Mouse (Mus musculus) cortical plate, adult 2 months (tissue): ENCODE measurements at regions not wholly inside any gene's neighbourhood (a gene's known extent, or its start where the extent isn't known, plus 50 kb on each side); places are given as distances from the start of the nearest gene placed in this dataset.

ENCODE experiments used
- H3K27ac ChIP-seq: fragments of 200-500 bp; 2 replicates; pipeline ENCODE4 v1.5.1; 2012; ENCODE audit warnings: low read length, control low read depth, inconsistent platforms; ENCODE audit not compliant: insufficient read depth
- H3K4me1 ChIP-seq: fragments of 200-500 bp; 2 replicates; pipeline ENCODE4 v1.6.1; 2011; ENCODE audit warnings: low read length; ENCODE audit not compliant: control insufficient read depth, insufficient read depth
- H3K4me3 ChIP-seq: fragments of 200-500 bp; 2 replicates; pipeline ENCODE4 v1.5.1; 2011; ENCODE audit warnings: mild to moderate bottlenecking, low read length, control low read depth; ENCODE audit not compliant: insufficient read depth
- CTCF ChIP-seq: fragments of 200-500 bp; IDR thresholded peaks from 2 replicates; pipeline ENCODE4 v1.5.1; 2011; ENCODE audit warnings: mild to moderate bottlenecking, control low read depth, low read length; ENCODE audit not compliant: insufficient read depth; ENCODE audit errors: extremely low read depth
- POLR2A ChIP-seq: fragments of 200-500 bp; IDR thresholded peaks from 2 replicates; pipeline ENCODE4 v1.6.1; 2011; ENCODE audit warnings: mild to moderate bottlenecking, low read length, control low read depth; ENCODE audit not compliant: insufficient read depth; ENCODE audit errors: extremely low read depth

DNA sequence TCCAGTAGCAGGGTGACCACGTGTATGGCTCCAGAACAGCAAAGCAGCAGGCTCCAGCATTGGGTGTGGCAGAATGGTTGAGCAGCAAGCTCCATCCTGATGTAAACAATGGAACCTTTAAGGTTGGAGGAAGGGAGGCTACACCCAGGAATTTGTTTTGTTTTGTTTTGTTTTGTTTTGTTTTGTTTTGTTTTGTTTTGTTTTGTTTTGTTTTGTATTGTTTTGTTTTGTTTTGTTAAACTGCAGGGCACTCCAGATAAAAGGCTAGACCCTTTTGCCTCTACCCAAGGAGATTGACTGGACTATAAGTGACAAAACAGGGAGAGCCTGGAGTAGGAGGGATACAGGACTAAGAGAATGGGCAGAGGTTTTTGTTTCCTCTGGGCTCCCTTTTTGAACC, 647.5 kb downstream of the Kcnj3 start:
- H3K4me1 ChIP-seq: no peaks in the 10 kb centered on the region
- no peak overlapping the region for H3K4me3 ChIP-seq
- TF ChIP-seq CTCF (no peak), POLR2A (no peak)
- no peak overlapping the region for H3K27ac ChIP-seq

DNA sequence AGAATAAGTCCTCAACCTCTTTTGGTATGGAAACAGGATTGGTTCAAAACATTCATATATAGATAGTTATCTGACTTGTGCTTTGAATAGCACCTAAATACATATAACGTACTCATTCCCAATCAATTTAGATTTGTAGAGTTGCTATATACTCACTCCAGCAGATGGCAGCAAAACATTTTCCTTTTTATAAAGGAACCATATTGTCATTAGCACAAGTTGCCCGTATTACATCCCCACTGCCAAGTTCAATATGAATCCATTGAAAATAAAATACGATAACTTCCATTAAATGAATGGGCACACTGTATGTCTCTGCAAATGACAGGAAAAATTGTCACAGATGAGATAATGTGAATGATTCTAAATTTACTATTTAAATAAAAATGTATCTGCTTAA, 673.8 kb downstream of the Kcnj3 start:
- Histone ChIP-seq H3K4me3 (no peak overlapping the region), H3K27ac (no peak overlapping the region), H3K4me1 (no peaks in the 10 kb centered on the region)
- TF ChIP-seq POLR2A: no peak
- no peak for TF ChIP-seq CTCF

DNA sequence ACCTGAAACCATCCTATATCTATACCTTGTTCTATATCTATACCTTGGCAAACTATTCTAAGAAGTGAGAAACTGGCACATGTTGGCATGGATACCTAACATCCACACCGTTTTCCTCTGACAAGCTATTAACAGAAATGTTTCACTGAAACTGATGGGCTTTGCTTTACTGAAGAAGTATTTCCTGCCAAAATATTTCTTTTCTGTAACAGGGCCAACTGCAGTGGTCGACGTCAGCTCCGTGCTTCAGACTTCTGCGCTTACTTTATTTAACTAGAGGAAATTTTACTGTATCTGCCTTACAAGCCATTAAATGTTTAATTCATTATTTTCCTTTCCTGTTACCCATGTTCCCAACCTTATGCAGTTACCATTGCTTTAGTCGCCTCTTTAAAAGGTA, 674.2 kb downstream of the Kcnj3 start:
- TF ChIP-seq CTCF: no peak
- TF ChIP-seq POLR2A: no peak
- no peak overlapping the region for H3K4me3 ChIP-seq
- H3K4me1 ChIP-seq: no peaks in the 10 kb centered on the region
- H3K27ac ChIP-seq: no peak overlapping the region

DNA sequence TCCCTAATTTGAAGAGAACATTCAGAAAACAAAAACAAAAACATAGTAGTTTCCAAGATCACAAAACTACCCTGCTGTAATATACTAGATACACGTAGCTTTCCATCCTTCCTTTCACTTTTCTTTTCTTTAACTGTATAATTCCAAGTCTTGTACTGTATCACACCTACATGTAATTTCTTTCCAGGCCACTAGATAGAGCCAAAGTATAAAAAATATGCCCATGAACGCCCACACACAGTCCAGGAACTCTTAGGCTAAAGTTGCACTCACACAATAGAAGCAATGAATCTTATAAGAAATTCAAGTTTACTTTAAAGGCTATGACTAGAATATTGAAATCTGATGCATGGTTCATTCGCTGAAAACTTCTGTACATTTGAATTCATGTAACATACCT, 678.7 kb downstream of the Kcnj3 start:
- Histone ChIP-seq H3K27ac (no peak overlapping the region), H3K4me1 (no peaks in the 10 kb centered on the region), H3K4me3 (no peak overlapping the region)
- no peak for TF ChIP-seq POLR2A
- peak; percentile 28; the same call in 1 of the 2 replicates for TF ChIP-seq CTCF

DNA sequence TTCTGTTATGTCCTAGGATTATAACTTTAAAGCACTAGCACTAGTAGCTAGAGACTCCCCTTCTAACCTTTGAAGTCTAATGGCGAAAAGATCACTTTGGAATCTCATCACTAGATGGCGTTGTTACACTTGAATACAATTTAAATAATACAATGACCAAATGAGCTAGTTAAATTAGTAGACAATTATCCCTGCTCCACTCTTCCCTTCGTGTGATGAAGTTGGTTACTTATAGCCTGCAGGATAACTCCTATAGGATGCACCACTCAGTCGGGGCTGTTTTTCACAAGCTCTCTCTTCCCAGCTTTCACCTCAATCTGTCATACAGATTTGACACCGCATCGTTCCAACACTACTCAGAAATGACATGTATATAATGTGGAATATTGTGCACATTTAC, 683.6 kb downstream of the Kcnj3 start:
- H3K4me1 ChIP-seq: no peaks in the 10 kb centered on the region
- no peak overlapping the region for H3K4me3 ChIP-seq
- TF ChIP-seq POLR2A (no peak), CTCF (no peak)
- no peak overlapping the region for H3K27ac ChIP-seq

DNA sequence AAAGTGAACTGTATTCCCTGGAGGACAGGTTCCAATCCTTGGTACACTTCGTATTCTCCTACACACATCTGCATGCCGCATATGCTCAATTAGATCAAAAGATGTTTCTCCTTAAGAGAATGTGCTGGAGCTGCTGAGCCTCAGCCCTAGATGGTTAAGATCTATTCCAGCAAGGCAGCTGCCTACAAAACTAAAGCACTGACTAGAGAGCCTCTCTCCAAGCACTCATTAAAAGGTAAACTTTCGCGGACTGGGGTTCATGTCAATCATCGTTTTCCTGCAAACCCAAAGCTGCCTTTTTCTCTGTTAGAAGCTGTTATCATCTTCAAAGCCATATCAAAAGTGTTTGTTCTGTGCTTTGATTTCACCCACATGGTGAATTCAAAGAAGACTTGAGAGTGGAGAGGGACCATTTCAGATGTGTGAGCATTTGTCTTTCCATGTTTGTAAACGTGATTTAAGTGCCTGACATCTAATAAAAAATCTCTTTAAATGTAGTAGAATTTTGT, 711.4 kb downstream of the Kcnj3 start:
- Histone ChIP-seq H3K4me3 (no peak overlapping the region), H3K27ac (no peak overlapping the region), H3K4me1 (no peaks in the 10 kb centered on the region)
- TF ChIP-seq POLR2A: no peak
- TF ChIP-seq CTCF: no peak

DNA sequence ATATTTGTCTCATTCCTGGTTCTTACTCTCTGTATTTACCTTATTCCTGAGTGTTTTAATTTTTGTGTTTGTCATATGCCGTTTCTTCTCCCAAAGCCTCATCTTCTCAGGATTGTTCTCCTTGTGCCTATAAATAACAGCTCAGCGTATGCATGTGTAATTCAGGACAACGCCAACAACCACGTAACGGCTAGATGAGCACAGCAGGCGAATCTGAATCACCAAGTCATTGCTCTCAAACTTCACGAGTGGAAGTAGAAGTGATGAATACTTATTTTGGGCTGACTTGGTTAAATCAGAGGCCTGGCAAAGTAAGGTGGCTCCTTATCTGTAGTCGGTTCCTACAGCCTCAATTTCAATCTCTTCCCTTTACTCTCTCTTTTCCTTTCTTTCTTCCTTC, 760.7 kb downstream of the Kcnj3 start:
- Histone ChIP-seq H3K4me1 (no peaks in the 10 kb centered on the region), H3K4me3 (no peak overlapping the region), H3K27ac (no peak overlapping the region)
- TF ChIP-seq POLR2A (no peak), CTCF (no peak)

DNA sequence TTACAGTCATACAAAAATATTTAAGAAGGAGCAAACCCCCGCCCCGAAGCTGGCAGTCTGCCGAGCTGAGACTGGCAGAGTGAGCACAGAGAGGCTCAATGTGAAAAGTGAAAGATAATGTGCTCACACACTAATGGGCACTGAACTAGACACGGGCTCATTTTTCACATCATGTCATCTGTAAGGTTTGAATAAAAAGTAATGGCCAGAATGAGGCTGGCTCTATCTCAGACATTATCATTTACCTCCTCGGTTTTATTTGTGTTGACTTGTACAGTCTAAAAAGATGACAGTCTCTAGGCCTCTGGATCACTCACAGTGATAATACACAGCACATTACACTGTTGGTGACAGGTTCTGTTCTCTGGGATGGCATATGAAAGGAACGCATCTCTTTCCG, 791.7 kb downstream of the Kcnj3 start:
- Histone ChIP-seq H3K4me3 (no peak overlapping the region), H3K27ac (no peak overlapping the region), H3K4me1 (no peaks in the 10 kb centered on the region)
- TF ChIP-seq CTCF (no peak), POLR2A (no peak)

DNA sequence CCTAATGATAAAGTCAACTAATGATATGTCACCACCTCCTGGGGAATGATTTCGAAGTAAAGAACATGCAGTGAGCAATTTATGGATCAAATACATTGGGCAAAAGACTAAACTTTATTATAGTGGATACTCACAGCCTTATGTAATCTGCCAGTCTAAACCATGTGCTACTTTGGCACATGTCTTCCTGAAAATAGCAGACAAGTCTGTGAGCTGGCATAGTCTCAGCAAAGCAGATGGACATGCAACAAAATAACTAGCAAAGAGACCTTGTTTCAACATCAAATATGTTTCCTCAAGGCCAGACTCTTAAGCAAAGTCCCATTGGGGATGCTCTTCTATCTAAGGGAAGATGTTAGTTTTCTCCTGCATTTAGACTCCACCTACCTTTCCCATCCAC, 797.3 kb downstream of the Kcnj3 start:
- Histone ChIP-seq H3K4me1 (no peaks in the 10 kb centered on the region), H3K27ac (no peak overlapping the region)
- no peak for TF ChIP-seq POLR2A
- TF ChIP-seq CTCF: no peak

DNA sequence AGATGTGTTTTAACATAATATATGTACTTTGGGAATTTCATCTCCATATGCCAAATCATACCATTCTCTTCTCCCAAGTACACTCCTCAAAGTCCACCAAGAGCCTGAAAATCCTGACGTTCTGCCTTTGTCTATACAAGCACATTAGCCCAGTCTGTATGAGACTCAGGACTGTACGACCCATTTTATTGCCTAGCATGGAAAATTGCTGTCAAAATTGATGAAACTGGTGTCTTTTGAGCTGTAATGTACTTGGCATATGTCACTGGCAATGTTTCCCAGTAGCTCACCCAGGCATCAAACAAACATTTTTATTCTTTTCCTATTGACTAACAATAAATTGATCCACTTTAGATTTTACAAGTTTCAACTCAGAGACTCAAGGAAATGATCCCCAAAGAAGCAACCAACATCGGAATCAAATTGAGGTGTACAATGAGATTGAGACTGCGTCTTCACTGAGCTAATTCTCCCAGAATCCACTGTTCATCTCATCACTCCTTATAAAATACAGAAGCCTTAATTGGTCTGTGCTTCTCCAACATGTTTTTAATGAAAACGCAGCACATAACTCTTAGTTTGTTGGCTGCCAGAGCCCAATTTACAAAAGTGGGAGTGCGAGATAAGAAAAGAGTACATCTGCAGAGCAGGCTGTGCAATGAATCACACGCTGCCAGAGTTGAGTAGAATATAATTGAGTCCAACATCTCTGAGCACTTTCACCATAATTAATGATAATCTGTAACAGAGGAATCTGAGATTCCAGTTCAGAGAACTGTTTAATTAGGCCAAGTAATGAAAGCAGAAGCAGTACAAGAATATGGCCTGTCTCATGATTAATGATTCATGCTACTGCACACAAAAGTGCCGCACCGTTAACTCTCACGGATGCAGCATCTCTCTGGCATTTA, 821.5 kb downstream of the Kcnj3 start:
- Histone ChIP-seq H3K27ac (no peak overlapping the region), H3K4me3 (no peak overlapping the region), H3K4me1 (no peaks in the 10 kb centered on the region; the same call in 1 of the 2 replicates)
- TF ChIP-seq POLR2A (no peak), CTCF (no peak)

More for the DNA sequence above, 797.3 kb downstream of the Kcnj3 start:
- no peak overlapping the region for H3K4me3 ChIP-seq
